Mouse (Mus musculus) embryonic facial prominence, embryonic 13.5 days (tissue): ENCODE results near the gene Phldb3. TPM values are rescaled to one million over a fixed set of nuclear protein-coding genes. Genes with fewer than 3 reads are reported as not detected.

Experiments
- ATAC-seq: fragments of 200-750 bp; cut with Nextera tagmentation; 2 replicates; pipeline ENCODE4 v1.8.0; 2017; ENCODE audit warnings: low read depth; ENCODE audit not compliant: insufficient number of reproducible peaks, insufficient read depth, low FRiP score, low TSS enrichment
- H3K27ac ChIP-seq: fragments of 300-500 bp; sonication (generic); 2 replicates; pipeline ENCODE4 v1.5.1; 2015; ENCODE audit warnings: moderate library complexity, mild to moderate bottlenecking, inconsistent platforms
- H3K27me3 ChIP-seq: fragments of 300-500 bp; sonication (generic); 2 replicates; pipeline ENCODE4 v1.6.1; 2015; ENCODE audit warnings: mild to moderate bottlenecking, inconsistent platforms
- H3K36me3 ChIP-seq: fragments of 300-500 bp; sonication (generic); 2 replicates; pipeline ENCODE4 v1.6.1; 2015; ENCODE audit warnings: mild to moderate bottlenecking, inconsistent platforms
- H3K4me1 ChIP-seq: fragments of 300-500 bp; sonication (generic); 2 replicates; pipeline ENCODE4 v1.6.1; 2015; ENCODE audit warnings: inconsistent platforms
- H3K4me2 ChIP-seq: fragments of 300-500 bp; sonication (generic); 2 replicates; pipeline ENCODE4 v1.6.1; 2015; ENCODE audit warnings: moderate library complexity, mild to moderate bottlenecking, inconsistent platforms
- H3K4me3 ChIP-seq: fragments of 300-500 bp; sonication (generic); 2 replicates; pipeline ENCODE4 v1.5.1; 2015; ENCODE audit warnings: mild to moderate bottlenecking, inconsistent platforms
- H3K9ac ChIP-seq: fragments of 300-500 bp; sonication (generic); 2 replicates; pipeline ENCODE4 v1.6.1; 2015; ENCODE audit warnings: mild to moderate bottlenecking, inconsistent platforms
- H3K9me3 ChIP-seq: fragments of 300-500 bp; sonication (generic); 2 replicates; pipeline ENCODE4 v1.6.1; 2016; ENCODE audit warnings: inconsistent platforms
- WGBS: fragments of 180-500 bp; shearing (Covaris S2); methylation state at CpG from one replicate; pipeline ENCODE4 v1.1.7; 2015; ENCODE audit warnings: mixed read lengths; 5-methylcytosine and 5-hydroxymethylcytosine counted together
- polyA plus RNA-seq: library from polyadenylated mRNA; unstranded; fragments of >200 nt; fragmentation: Nextera tagmentation; extraction: Ambion mirVana; gene quantifications from 2 replicates; pipeline ENCODE4 v1.2.1, GENCODE M21; 2015

Gene Phldb3
- polyA plus RNA-seq, 1 experiment from 2014 or later = 0.65 TPM

GRCm38 (mm10) chr7:24577811-24578210 lies 32.8 kb upstream of the Phldb3 start:
- H3K9me3 ChIP-seq = no peaks in the 10 kb centered on the region
- WGBS = 92% methylated on average over 10 of the region's 10 CpGs
- H3K27me3 ChIP-seq = no peaks in the 10 kb centered on the region
- H3K4me3 ChIP-seq = no peak overlapping the region
- ATAC-seq = no peak
- H3K9ac ChIP-seq = no peak overlapping the region
- H3K4me2 ChIP-seq = no peak overlapping the region
- H3K36me3 ChIP-seq = peaks cover 7% of the 10 kb centered on the region; the same call in 1 of the 2 replicates
- H3K4me1 ChIP-seq = no peaks in the 10 kb centered on the region
- H3K27ac ChIP-seq = no peak overlapping the region

- no peak for ATAC-seq
- Histone ChIP-seq H3K4me1 (peaks cover 10% of the 10 kb centered on the region), H3K4me3 (no peak overlapping the region), H3K27ac (no peak overlapping the region), H3K36me3 (no peaks in the 10 kb centered on the region), H3K9ac (no peak overlapping the region), H3K4me2 (no peak overlapping the region), H3K9me3 (no peaks in the 10 kb centered on the region), H3K27me3 (peaks cover 31% of the 10 kb centered on the region)
- 87% methylated on average over 6 of the region's 6 CpGs for WGBS
Observed at GRCm38 (mm10) chr7:24584876-24585275, 25.7 kb upstream of the Phldb3 start.

- H3K9ac ChIP-seq = no peak overlapping the region
- WGBS = 39% methylated on average over 16 of the region's 16 CpGs
- no peak overlapping the region; the same call in 1 of the 2 replicates for H3K4me3 ChIP-seq
Observed at GRCm38 (mm10) chr7:24585995-24586394, 24.6 kb upstream of the Phldb3 start.

GRCm38 (mm10) chr7:24586828-24587227 lies 23.7 kb upstream of the Phldb3 start:
- Histone ChIP-seq H3K36me3 (no peaks in the 10 kb centered on the region), H3K27me3 (peaks cover 31% of the 10 kb centered on the region), H3K9ac (peak overlapping the region; percentile 83), H3K4me3 (peak overlapping the region; percentile 57), H3K9me3 (no peaks in the 10 kb centered on the region), H3K4me1 (peaks cover 10% of the 10 kb centered on the region), H3K27ac (peak overlapping the region; percentile 44; the same call in 1 of the 2 replicates), H3K4me2 (peak overlapping the region; percentile 81)
- 5% methylated on average over 8 of the region's 8 CpGs for WGBS
- ATAC-seq = no peak; the same call in 1 of the 2 replicates

More at GRCm38 (mm10) chr7:24585995-24586394, 24.6 kb upstream of the Phldb3 start:
- H3K4me1 ChIP-seq = peaks cover 10% of the 10 kb centered on the region
- H3K4me2 ChIP-seq = no peak overlapping the region
- no peaks in the 10 kb centered on the region for H3K36me3 ChIP-seq
- H3K27me3 ChIP-seq = peaks cover 31% of the 10 kb centered on the region
- ATAC-seq = 0 out of 2 replicates have a peak, but pooled peaks have one; percentile 17
- H3K9me3 ChIP-seq = no peaks in the 10 kb centered on the region
- no peak overlapping the region for H3K27ac ChIP-seq

GRCm38 (mm10) chr7:24587330-24588105 lies 23.0 kb upstream of the Phldb3 start, which contains the start of the genes Ethe1 and Zfp575:
TSS of gene Ethe1 (plus strand) at chr7:24587543.
TSS of gene Zfp575 (minus strand) at chr7:24587641.
- H3K27ac ChIP-seq = peak within 1 kb of the TSS; percentile 44; the same call in 1 of the 2 replicates
- peak within 1 kb of the TSS; percentile 57 for H3K4me3 ChIP-seq
- no peaks in the 10 kb centered on the region for H3K9me3 ChIP-seq
- H3K27me3 ChIP-seq = peaks cover 31% of the 10 kb centered on the region
- 0 out of 2 replicates have a peak, but pooled peaks have one; percentile 38 for ATAC-seq
- no peaks in the 10 kb centered on the region for H3K36me3 ChIP-seq
- H3K9ac ChIP-seq = peak within 1 kb of the TSS; percentile 83
- H3K4me2 ChIP-seq = peak within 1 kb of the TSS; percentile 81
- 8% methylated on average over 30 of the region's 30 CpGs for whole genome bisulfite sequencing
- peaks cover 10% of the 10 kb centered on the region for H3K4me1 ChIP-seq

- 87% methylated on average over 13 of the region's 13 CpGs for WGBS
- H3K9me3 ChIP-seq = no peaks in the 10 kb centered on the region
- H3K4me3 ChIP-seq = no peak overlapping the region
Observed at GRCm38 (mm10) chr7:24588336-24588735, 22.2 kb upstream of the Phldb3 start.

GRCm38 (mm10) chr7:24591735-24592134 lies 18.8 kb upstream of the Phldb3 start:
- H3K4me1 ChIP-seq = peaks cover 24% of the 10 kb centered on the region
- WGBS = 67% methylated on average over 5 of the region's 5 CpGs
- no peak overlapping the region for H3K4me2 ChIP-seq
- no peaks in the 10 kb centered on the region for H3K9me3 ChIP-seq
- no peak overlapping the region for H3K27ac ChIP-seq
- H3K9ac ChIP-seq = no peak overlapping the region
- H3K27me3 ChIP-seq = peaks cover 16% of the 10 kb centered on the region
- no peak overlapping the region for H3K4me3 ChIP-seq
- H3K36me3 ChIP-seq = no peaks in the 10 kb centered on the region
- ATAC-seq = no peak

More at GRCm38 (mm10) chr7:24588336-24588735, 22.2 kb upstream of the Phldb3 start:
- H3K27ac ChIP-seq = no peak overlapping the region
- H3K27me3 ChIP-seq = peaks cover 31% of the 10 kb centered on the region
- ATAC-seq = no peak
- H3K9ac ChIP-seq = no peak overlapping the region
- H3K4me1 ChIP-seq = peaks cover 12% of the 10 kb centered on the region
- H3K36me3 ChIP-seq = no peaks in the 10 kb centered on the region
- H3K4me2 ChIP-seq = no peak overlapping the region

GRCm38 (mm10) chr7:24592163-24592562 lies 18.4 kb upstream of the Phldb3 start:
- Histone ChIP-seq H3K27me3 (peaks cover 12% of the 10 kb centered on the region), H3K4me2 (no peak overlapping the region), H3K9me3 (no peaks in the 10 kb centered on the region), H3K27ac (no peak overlapping the region), H3K9ac (no peak overlapping the region), H3K4me3 (no peak overlapping the region), H3K36me3 (no peaks in the 10 kb centered on the region), H3K4me1 (peaks cover 21% of the 10 kb centered on the region)
- WGBS = 61% methylated on average over 4 of the region's 4 CpGs
- no peak for ATAC-seq

- Histone ChIP-seq H3K9ac (no peak overlapping the region), H3K27ac (no peak overlapping the region), H3K4me3 (no peak overlapping the region), H3K36me3 (no peaks in the 10 kb centered on the region), H3K9me3 (no peaks in the 10 kb centered on the region), H3K4me1 (peaks cover 15% of the 10 kb centered on the region), H3K27me3 (peaks cover 12% of the 10 kb centered on the region), H3K4me2 (no peak overlapping the region)
- no peak for ATAC-seq
- 81% methylated on average over 6 of the region's 6 CpGs for WGBS
Observed at GRCm38 (mm10) chr7:24592781-24593180, 17.8 kb upstream of the Phldb3 start.

- Histone ChIP-seq H3K36me3 (no peaks in the 10 kb centered on the region), H3K27me3 (peaks cover 12% of the 10 kb centered on the region), H3K27ac (no peak overlapping the region), H3K9ac (peak overlapping the region; percentile 80), H3K4me1 (peaks cover 14% of the 10 kb centered on the region), H3K4me2 (peak overlapping the region; percentile 79), H3K9me3 (no peaks in the 10 kb centered on the region), H3K4me3 (peak overlapping the region; percentile 76)
- 2% methylated on average over 39 of the region's 39 CpGs for WGBS
- ATAC-seq = peak; percentile 79
Observed at GRCm38 (mm10) chr7:24593621-24594308, 16.8 kb upstream of the Phldb3 start.

- Histone ChIP-seq H3K4me2 (peak overlapping the region; percentile 79), H3K4me3 (peak overlapping the region; percentile 76), H3K27me3 (peaks cover 12% of the 10 kb centered on the region), H3K36me3 (no peaks in the 10 kb centered on the region), H3K27ac (no peak overlapping the region), H3K9ac (peak overlapping the region; percentile 80), H3K4me1 (peaks cover 14% of the 10 kb centered on the region), H3K9me3 (no peaks in the 10 kb centered on the region)
- 3% methylated on average over 13 of the region's 13 CpGs for WGBS
- ATAC-seq = no peak
Observed at GRCm38 (mm10) chr7:24594309-24594803, 16.2 kb upstream of the Phldb3 start.
